Mouse (Mus musculus) retina, postnatal 1 day (tissue): ENCODE results near the gene Gm12355.

Source experiments
- DNase-seq: peaks from one replicate; pipeline ENCODE4 v3.0.0-alpha.2; 2012

Gene Gm12355

GRCm38 (mm10) chr11:98602090-98602690 is 23.3 kb downstream of the Gm12355 start:
- peak; percentile 76 for DNase-seq

- DNase-seq: no peak
Measured at GRCm38 (mm10) chr11:98599291-98599690, 26.2 kb downstream of the Gm12355 start.

- DNase-seq: no peak
Measured at GRCm38 (mm10) chr11:98598851-98599290, 26.6 kb downstream of the Gm12355 start.

GRCm38 (mm10) chr11:98597991-98598390 is 27.5 kb downstream of the Gm12355 start, which contains the start of gene Lrrc3c:
Lrrc3c (plus strand) TSS chr11:98598291.
- no peak for DNase-seq

- DNase-seq: peak; percentile 86
Measured at GRCm38 (mm10) chr11:98597363-98597762, 28.1 kb downstream of the Gm12355 start.

GRCm38 (mm10) chr11:98595955-98596354 is 29.5 kb downstream of the Gm12355 start:
- no peak for DNase-seq

- peak; percentile 32 for DNase-seq
Measured at GRCm38 (mm10) chr11:98595473-98595872, 30.0 kb downstream of the Gm12355 start.

GRCm38 (mm10) chr11:98595021-98595420 is 30.4 kb downstream of the Gm12355 start:
- DNase-seq: no peak

GRCm38 (mm10) chr11:98590548-98591445 is 34.7 kb downstream of the Gm12355 start:
- DNase-seq: peak; percentile 49

- no peak for DNase-seq
Measured at GRCm38 (mm10) chr11:98589306-98589705, 36.2 kb downstream of the Gm12355 start.

- DNase-seq: peak; percentile 36
Measured at GRCm38 (mm10) chr11:98588833-98589281, 36.6 kb downstream of the Gm12355 start.

- peak; percentile 78 for DNase-seq
Measured at GRCm38 (mm10) chr11:98587684-98588546, 37.5 kb downstream of the Gm12355 start.

- peak; percentile 98 for DNase-seq
Measured at GRCm38 (mm10) chr11:98586892-98587563, 38.4 kb downstream of the Gm12355 start, which contains the start of gene Ormdl3. Ormdl3 (minus strand) TSS chr11:98587368.

GRCm38 (mm10) chr11:98586087-98586891 is 39.2 kb downstream of the Gm12355 start:
- DNase-seq: no peak

- DNase-seq: no peak
Measured at GRCm38 (mm10) chr11:98584629-98585177, 40.8 kb downstream of the Gm12355 start.

GRCm38 (mm10) chr11:98584146-98584545 is 41.3 kb downstream of the Gm12355 start:
- no peak for DNase-seq

GRCm38 (mm10) chr11:98583571-98583970 is 41.9 kb downstream of the Gm12355 start:
- DNase-seq: no peak

GRCm38 (mm10) chr11:98583265-98583552 is 42.3 kb downstream of the Gm12355 start:
- no peak for DNase-seq

GRCm38 (mm10) chr11:98582551-98583264 is 42.8 kb downstream of the Gm12355 start:
- DNase-seq: no peak

GRCm38 (mm10) chr11:98582030-98582388 is 43.5 kb downstream of the Gm12355 start:
- DNase-seq: no peak
